Mouse (Mus musculus) frontal cortex, adult 2 months (tissue): Measurements from ENCODE around the gene Pilra. TPM values are rescaled to one million over a fixed set of nuclear protein-coding genes. Genes with fewer than 3 reads are reported as not detected.

Source experiments
- DNase-seq, 2 experiments: peaks; one replicate each; pipeline ENCODE4 v3.0.0; 2022; ENCODE audit warnings: low spot score in 1 of 2; ENCODE audit errors: extremely low spot score in 1 of 2
- polyA plus RNA-seq: library from polyadenylated mRNA; depleted of rRNA; stranded (reverse); fragments of >200 nt; gene quantifications from 2 replicates; pipeline ENCODE4 v1.2.3, GENCODE M21; 2012

Pilra gene
- polyA plus RNA-seq, 1 experiment = 0.98 TPM

GRCm38 (mm10) chr5:137825030-137825429 lies 11.1 kb downstream of the Pilra start:
- DNase-seq = no peak

GRCm38 (mm10) chr5:137823455-137824045 lies 12.5 kb downstream of the Pilra start:
- DNase-seq = no peak

- no peak for DNase-seq
Measured at GRCm38 (mm10) chr5:137822602-137823001, 13.5 kb downstream of the Pilra start.

- no peak for DNase-seq
Measured at GRCm38 (mm10) chr5:137822126-137822525, 14.0 kb downstream of the Pilra start.

GRCm38 (mm10) chr5:137817466-137818222 lies 18.4 kb downstream of the Pilra start:
- DNase-seq = no peak

GRCm38 (mm10) chr5:137808316-137808715 lies 27.8 kb downstream of the Pilra start:
- DNase-seq = no peak

- DNase-seq = no peak
Measured at GRCm38 (mm10) chr5:137806158-137806557, 29.9 kb downstream of the Pilra start.

GRCm38 (mm10) chr5:137800917-137801316 lies 35.2 kb downstream of the Pilra start:
- DNase-seq = no peak

GRCm38 (mm10) chr5:137796606-137797005 lies 39.5 kb downstream of the Pilra start:
- DNase-seq = no peak

- DNase-seq = no peak
Measured at GRCm38 (mm10) chr5:137791553-137791952, 44.5 kb downstream of the Pilra start.

- DNase-seq = no peak
Measured at GRCm38 (mm10) chr5:137788946-137789531, 47.0 kb downstream of the Pilra start.

- no peak for DNase-seq
Measured at GRCm38 (mm10) chr5:137788171-137788570, 47.9 kb downstream of the Pilra start.

- DNase-seq = peak; percentile 90 to 98
Measured at GRCm38 (mm10) chr5:137787151-137787928, 48.7 kb downstream of the Pilra start, which contains the start of the genes Mepce and Zcwpw1. Gene Mepce, minus strand, starts transcription at chr5:137787655. Gene Zcwpw1, plus strand, starts transcription at chr5:137787798.

- DNase-seq = peak; percentile 99
Measured at GRCm38 (mm10) chr5:137786109-137786942, 49.8 kb downstream of the Pilra start.

- DNase-seq = peak in 1 of 2 experiments; percentile 40
Measured at GRCm38 (mm10) chr5:137785164-137786031, 50.7 kb downstream of the Pilra start.

GRCm38 (mm10) chr5:137784546-137784945 lies 51.5 kb downstream of the Pilra start:
- no peak for DNase-seq

GRCm38 (mm10) chr5:137783901-137784540 lies 52.1 kb downstream of the Pilra start:
- DNase-seq = no peak

GRCm38 (mm10) chr5:137782776-137783522 lies 53.1 kb downstream of the Pilra start:
- no peak for DNase-seq
